Mouse (Mus musculus): ENCODE data around the gene Gm10518.

GRCm38 (mm10) chr1:179808300-179808699 lies 5.1 kb downstream of the Gm10518 start:
- TF ChIP-seq CTCF (IDR thresholded peaks at IDR 0.05; ENCODE audit: borderline replicate concordance, control insufficient read depth, extremely low read depth, insufficient read depth, low read length, poor library complexity): no peak
- no peak for TF ChIP-seq POLR2A (IDR thresholded peaks at IDR 0.05; ENCODE audit: control insufficient read depth, extremely low read depth, insufficient read depth, low read length, poor library complexity)
